Mouse (Mus musculus): ENCODE measurements around the gene Cnih3. TPM values are rescaled to one million over a fixed set of nuclear protein-coding genes. Genes with fewer than 3 reads are reported as not detected.

The Cnih3 gene
- polyA plus RNA-seq, 1 experiment from 2014 or later: not detected

DNA sequence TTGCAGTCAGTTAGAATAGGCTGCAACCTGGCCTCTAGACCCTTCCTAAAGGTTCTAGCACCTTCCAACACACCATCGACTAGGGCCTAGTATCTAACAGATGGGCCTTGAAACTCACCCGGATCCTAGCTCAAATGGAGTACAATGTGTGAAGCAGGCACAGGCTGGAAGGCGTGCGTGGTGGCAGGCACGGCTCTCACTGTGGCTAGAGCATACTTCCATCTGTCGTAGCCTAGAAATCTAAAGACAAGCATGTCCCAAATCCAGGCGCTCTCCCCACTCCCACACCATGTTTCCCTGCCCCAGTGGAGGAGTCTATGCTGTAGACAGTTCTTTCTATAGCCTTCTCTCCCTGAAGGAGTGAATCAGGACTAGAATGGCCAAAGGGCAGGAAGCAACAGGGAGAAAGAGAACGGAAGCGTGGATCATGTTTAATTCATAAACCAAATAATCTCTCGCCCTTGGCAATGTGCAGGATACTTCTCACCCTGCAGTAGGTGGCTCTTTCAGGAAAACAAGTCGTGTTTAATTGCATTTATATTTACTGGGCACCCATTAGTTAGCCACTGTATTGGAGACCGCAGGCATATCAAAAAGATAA, 29.1 kb downstream of the Cnih3 start:
- H3K36me3 ChIP-seq (replicated peaks; ENCODE audit: insufficient read depth, low read length): no peaks in the 10 kb centered on the region
- ATAC-seq (no peak), DNase-seq (no peak)
- no peaks in the 10 kb centered on the region for H3K27me3 ChIP-seq (ENCODE audit: insufficient read depth, low read length)
- WGBS (ENCODE audit: insufficient replicate concordance): 84% methylated on average over 12 of the region's 12 CpGs
- H3K4me2 ChIP-seq (ENCODE audit: low read depth, low read length): no peak overlapping the region
- H3K9ac ChIP-seq (replicated peaks): no peak overlapping the region
- H3K4me1 ChIP-seq (ENCODE audit: insufficient read depth): no peaks in the 10 kb centered on the region
- H3K4me3 ChIP-seq (ENCODE audit: low read depth, low read length): no peak overlapping the region
- H3K9me3 ChIP-seq (ENCODE audit: low read length): no peaks in the 10 kb centered on the region
- TF ChIP-seq CTCF (IDR thresholded peaks at IDR 0.05; ENCODE audit: low read depth): no peak
- no peak overlapping the region for H3K27ac ChIP-seq (ENCODE audit: low read depth)

- no peak for TF ChIP-seq EP300 (IDR thresholded peaks at IDR 0.05; ENCODE audit: low read depth)
- TF ChIP-seq CTCF (IDR thresholded peaks at IDR 0.05; ENCODE audit: low read depth): no peak
- Histone ChIP-seq H3K36me3 (replicated peaks; ENCODE audit: insufficient read depth, low read length) (no peaks in the 10 kb centered on the region), H3K9ac (replicated peaks) (no peak overlapping the region), H3K4me2 (ENCODE audit: low read depth, low read length) (no peak overlapping the region), H3K4me1 (ENCODE audit: insufficient read depth) (no peaks in the 10 kb centered on the region), H3K9me3 (ENCODE audit: low read length) (no peaks in the 10 kb centered on the region; the same call in 1 of the 2 replicates), H3K27me3 (ENCODE audit: insufficient read depth, low read length) (no peaks in the 10 kb centered on the region), H3K27ac (ENCODE audit: low read depth) (no peak overlapping the region), H3K4me3 (ENCODE audit: low read depth, low read length) (no peak overlapping the region)
- WGBS (ENCODE audit: insufficient replicate concordance): 78% methylated on average over 2 of the region's 2 CpGs
- ATAC-seq (no peak), DNase-seq (no peak)
Observed at GRCm38 (mm10) chr1:181389264-181389663, 36.8 kb downstream of the Cnih3 start.

GRCm38 (mm10) chr1:181392489-181392888, 40.1 kb downstream of the Cnih3 start:
- no peak overlapping the region for H3K4me3 ChIP-seq (ENCODE audit: low read depth, low read length)
- DNase-seq (no peak), ATAC-seq (no peak)
- no peak overlapping the region for H3K27ac ChIP-seq (ENCODE audit: low read depth)
- H3K9ac ChIP-seq (replicated peaks): no peak overlapping the region
- no peaks in the 10 kb centered on the region for H3K27me3 ChIP-seq (ENCODE audit: insufficient read depth, low read length)
- no peaks in the 10 kb centered on the region for H3K4me1 ChIP-seq (ENCODE audit: insufficient read depth)
- TF ChIP-seq CTCF (IDR thresholded peaks at IDR 0.05; ENCODE audit: low read depth) (no peak), EP300 (IDR thresholded peaks at IDR 0.05; ENCODE audit: low read depth) (no peak)
- H3K9me3 ChIP-seq (ENCODE audit: low read length): no peaks in the 10 kb centered on the region; the same call in 1 of the 2 replicates
- no peaks in the 10 kb centered on the region for H3K36me3 ChIP-seq (replicated peaks; ENCODE audit: insufficient read depth, low read length)
- WGBS (ENCODE audit: insufficient replicate concordance): 76% methylated on average over 2 of the region's 2 CpGs
- H3K4me2 ChIP-seq (ENCODE audit: low read depth, low read length): no peak overlapping the region

GRCm38 (mm10) chr1:181393250-181394149, 41.1 kb downstream of the Cnih3 start:
- 64% methylated on average over 6 of the region's 6 CpGs for WGBS (ENCODE audit: insufficient replicate concordance)
- H3K9ac ChIP-seq (replicated peaks): no peak overlapping the region
- DNase-seq: peak; percentile 31
- no peaks in the 10 kb centered on the region; the same call in 1 of the 2 replicates for H3K9me3 ChIP-seq (ENCODE audit: low read length)
- TF ChIP-seq EP300 (IDR thresholded peaks at IDR 0.05; ENCODE audit: low read depth) (no peak), CTCF (IDR thresholded peaks at IDR 0.05; ENCODE audit: low read depth) (0 out of 2 replicates have a peak, but pooled peaks have one; percentile 36)
- H3K36me3 ChIP-seq (replicated peaks; ENCODE audit: insufficient read depth, low read length): no peaks in the 10 kb centered on the region
- no peak overlapping the region for H3K27ac ChIP-seq (ENCODE audit: low read depth)
- no peak for ATAC-seq
- H3K27me3 ChIP-seq (ENCODE audit: insufficient read depth, low read length): no peaks in the 10 kb centered on the region
- no peak overlapping the region for H3K4me3 ChIP-seq (ENCODE audit: low read depth, low read length)
- H3K4me2 ChIP-seq (ENCODE audit: low read depth, low read length): no peak overlapping the region
- no peaks in the 10 kb centered on the region for H3K4me1 ChIP-seq (ENCODE audit: insufficient read depth)

DNA sequence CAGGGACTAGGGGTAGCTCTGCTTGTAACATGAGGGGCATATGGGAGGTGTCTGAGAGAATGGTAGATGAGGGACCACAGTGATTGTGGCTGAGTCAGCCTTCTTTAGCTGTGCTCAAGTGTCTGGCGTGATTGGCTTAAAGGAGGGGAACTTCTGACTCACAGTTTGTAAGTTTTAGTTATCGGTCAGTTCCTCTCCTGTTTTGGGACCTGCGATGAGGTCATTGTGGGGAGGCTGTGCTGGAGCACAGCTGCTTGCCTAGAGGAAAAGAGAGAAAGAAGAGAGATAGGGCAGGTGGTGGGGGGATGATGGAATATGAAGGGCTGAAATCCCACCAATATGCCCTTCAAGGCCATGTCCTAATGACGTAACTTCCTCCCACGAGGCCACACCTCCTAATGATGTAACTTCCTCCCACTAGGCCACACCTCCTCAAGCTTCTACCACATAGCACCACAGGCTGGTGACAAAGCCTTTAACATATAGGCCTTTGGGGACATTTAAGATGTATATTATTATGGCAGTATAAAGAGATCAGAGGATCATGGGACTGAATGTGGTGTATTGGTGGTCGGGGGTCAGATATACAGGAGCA, 42.9 kb downstream of the Cnih3 start:
- ATAC-seq (no peak), DNase-seq (no peak)
- H3K9ac ChIP-seq (replicated peaks): no peak overlapping the region
- H3K4me1 ChIP-seq (ENCODE audit: insufficient read depth): no peaks in the 10 kb centered on the region
- no peaks in the 10 kb centered on the region for H3K9me3 ChIP-seq (ENCODE audit: low read length)
- WGBS (ENCODE audit: insufficient replicate concordance): 57% methylated on average over 6 of the region's 6 CpGs
- TF ChIP-seq CTCF (IDR thresholded peaks at IDR 0.05; ENCODE audit: low read depth) (no peak), EP300 (IDR thresholded peaks at IDR 0.05; ENCODE audit: low read depth) (no peak)
- H3K36me3 ChIP-seq (replicated peaks; ENCODE audit: insufficient read depth, low read length): no peaks in the 10 kb centered on the region
- no peak overlapping the region for H3K27ac ChIP-seq (ENCODE audit: low read depth)
- H3K4me3 ChIP-seq (ENCODE audit: low read depth, low read length): no peak overlapping the region
- H3K4me2 ChIP-seq (ENCODE audit: low read depth, low read length): no peak overlapping the region
- H3K27me3 ChIP-seq (ENCODE audit: insufficient read depth, low read length): no peaks in the 10 kb centered on the region

DNA sequence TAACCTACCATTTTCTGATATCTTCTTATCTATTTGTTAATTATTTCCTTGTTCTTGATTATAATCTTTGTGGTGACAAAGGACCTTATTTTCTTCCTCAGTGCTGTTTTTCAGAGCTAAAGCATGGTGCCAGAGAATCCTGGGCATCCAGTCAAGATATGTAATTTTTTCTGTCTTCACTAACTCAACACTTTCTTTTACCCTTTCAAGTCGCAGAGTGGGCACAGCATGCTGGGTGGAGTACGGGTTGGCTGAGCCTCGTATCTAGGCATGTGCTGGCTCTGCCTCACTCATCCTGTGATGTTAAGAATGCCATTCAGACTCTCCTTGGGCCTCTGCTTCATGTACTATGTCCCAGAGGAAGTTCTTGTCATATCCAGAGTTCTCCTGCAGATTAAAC, 46.8 kb downstream of the Cnih3 start:
- no peak overlapping the region for H3K27ac ChIP-seq (ENCODE audit: low read depth)
- H3K36me3 ChIP-seq (replicated peaks; ENCODE audit: insufficient read depth, low read length): no peaks in the 10 kb centered on the region
- DNase-seq (no peak), ATAC-seq (no peak)
- H3K4me1 ChIP-seq (ENCODE audit: insufficient read depth): no peaks in the 10 kb centered on the region
- WGBS (ENCODE audit: insufficient replicate concordance): 75% methylated on average over 3 of the region's 3 CpGs
- no peak overlapping the region for H3K4me3 ChIP-seq (ENCODE audit: low read depth, low read length)
- H3K9me3 ChIP-seq (ENCODE audit: low read length): no peaks in the 10 kb centered on the region
- no peaks in the 10 kb centered on the region for H3K27me3 ChIP-seq (ENCODE audit: insufficient read depth, low read length)
- no peak overlapping the region for H3K9ac ChIP-seq (replicated peaks)
- no peak overlapping the region for H3K4me2 ChIP-seq (ENCODE audit: low read depth, low read length)
- TF ChIP-seq EP300 (IDR thresholded peaks at IDR 0.05; ENCODE audit: low read depth) (no peak), CTCF (IDR thresholded peaks at IDR 0.05; ENCODE audit: low read depth) (no peak)
